Mouse (Mus musculus) adrenal gland, adult 18-20 months (tissue): ENCODE measurements around the gene Ano6. TPM values are rescaled to one million over a fixed set of nuclear protein-coding genes. Genes with fewer than 3 reads are reported as not detected.

Experiments used
- microRNA-seq, 2 experiments: library from miRNA; unstranded; fragments of <30 nt; microRNA quantifications; one replicate each; pipeline ENCODE4 v1.2.0; 2021; ENCODE audit warnings: borderline number of aligned reads in 2 of 2
- total RNA-seq, 2 experiments: library from RNA; stranded (reverse); gene quantifications; 1 replicate in 1 of 2; 2 replicates in 1 of 2; pipeline ENCODE4 v1.2.3; 2021

The Ano6 gene
- total RNA-seq, 2 experiments from 2014 or later: 56.5 to 64.2 TPM

Small RNAs within 50 kb of the gene (microRNA-seq; reads per million reads assigned to microRNA genes)
- gene Gm25070: 0 reads per million in 2 experiments

Other genes with a start within 250 kb of the Ano6 start
- gene Dbx2, start 134.9 kb upstream of the Ano6 start, total RNA-seq: not detected